Mouse (Mus musculus) lung, postnatal 10 days (tissue): ENCODE measurements at regions not wholly inside any gene's neighbourhood (a gene's known extent, or its start where the extent isn't known, plus 50 kb on each side); places are given as distances from the start of the nearest gene placed in this dataset.

Source experiments
- DNase-seq: peaks from one replicate; pipeline ENCODE4 v3.0.0; 2021

DNA sequence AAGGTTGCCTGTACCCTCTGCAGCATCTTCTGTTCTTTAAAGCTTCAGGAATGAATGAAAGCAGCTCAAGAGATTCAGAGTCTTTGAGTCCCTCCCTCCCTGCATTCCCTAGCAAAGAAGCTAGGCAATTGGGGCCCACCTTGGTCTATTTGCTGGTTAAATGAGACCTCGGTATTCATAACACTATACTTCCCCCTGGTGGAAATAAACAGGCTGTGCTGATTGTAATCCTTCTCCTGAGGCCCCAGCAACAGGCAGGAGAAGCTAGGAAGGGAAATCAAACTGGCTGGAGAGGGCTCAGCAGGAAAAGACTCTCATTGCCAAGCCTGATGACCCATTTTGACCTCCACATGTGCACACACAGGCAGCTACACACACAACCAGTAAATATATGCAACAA is 137.1 kb downstream of the Sh3bp4 start:
- DNase-seq: peak; percentile 48

DNA sequence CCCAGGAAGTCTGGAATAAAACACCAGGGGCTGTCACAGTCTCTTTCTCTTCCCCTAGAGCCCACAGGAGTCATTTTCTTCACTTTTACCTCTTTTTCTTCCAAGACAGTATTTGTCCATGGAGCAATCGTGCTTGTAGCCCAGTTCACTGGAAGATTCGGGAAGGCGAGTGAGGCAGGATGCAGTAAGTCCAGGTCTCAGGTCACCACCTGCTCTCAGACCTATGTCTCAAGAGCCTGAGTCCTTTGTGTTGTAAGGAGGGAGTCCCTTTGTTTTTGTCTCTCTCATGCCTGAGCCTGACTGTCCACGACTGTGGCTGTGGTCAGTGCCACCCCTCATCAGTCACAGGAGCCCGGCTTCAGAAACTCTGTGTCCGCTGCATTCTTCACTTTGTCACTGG is 140.9 kb downstream of the Sh3bp4 start:
- no peak for DNase-seq

DNA sequence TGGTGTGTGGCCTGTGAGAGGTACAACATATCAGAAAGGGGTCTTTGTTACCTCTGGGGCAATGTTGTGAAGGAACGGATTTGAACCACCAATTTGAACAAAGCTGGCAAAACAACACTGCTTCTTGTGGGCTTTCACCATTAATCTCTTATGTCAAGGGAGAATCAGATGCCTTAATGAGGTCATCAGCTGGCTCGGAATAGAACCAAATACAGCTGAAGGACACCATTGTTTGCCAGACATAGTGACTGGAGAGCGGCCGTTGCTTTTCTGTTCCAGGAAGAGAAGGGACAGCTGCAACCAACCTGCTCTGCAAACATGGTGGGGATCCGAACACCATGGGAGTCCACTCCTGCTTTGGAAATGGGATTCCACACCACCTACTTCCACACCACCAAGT is 158.2 kb downstream of the Sh3bp4 start:
- DNase-seq: no peak

DNA sequence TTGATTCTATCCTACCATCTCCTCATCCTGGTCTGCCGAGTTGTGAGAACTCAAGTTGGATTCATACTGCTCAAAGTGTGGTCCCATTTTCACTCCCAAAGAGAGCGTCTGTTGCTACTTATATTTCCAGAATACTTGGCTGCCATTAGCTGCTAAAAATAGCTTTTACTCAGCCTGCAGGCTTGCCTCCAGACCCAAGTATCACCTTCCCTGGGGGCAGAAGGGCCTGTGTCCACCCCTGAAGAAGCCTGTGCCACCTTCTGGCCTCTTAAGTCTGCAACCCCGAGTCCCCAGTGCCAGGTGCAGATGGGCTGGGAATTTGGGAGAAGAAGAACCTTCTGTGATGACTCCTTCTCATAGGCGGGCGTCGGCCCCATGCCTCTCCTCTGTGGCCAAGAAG is 161.5 kb downstream of the Sh3bp4 start:
- no peak for DNase-seq

DNA sequence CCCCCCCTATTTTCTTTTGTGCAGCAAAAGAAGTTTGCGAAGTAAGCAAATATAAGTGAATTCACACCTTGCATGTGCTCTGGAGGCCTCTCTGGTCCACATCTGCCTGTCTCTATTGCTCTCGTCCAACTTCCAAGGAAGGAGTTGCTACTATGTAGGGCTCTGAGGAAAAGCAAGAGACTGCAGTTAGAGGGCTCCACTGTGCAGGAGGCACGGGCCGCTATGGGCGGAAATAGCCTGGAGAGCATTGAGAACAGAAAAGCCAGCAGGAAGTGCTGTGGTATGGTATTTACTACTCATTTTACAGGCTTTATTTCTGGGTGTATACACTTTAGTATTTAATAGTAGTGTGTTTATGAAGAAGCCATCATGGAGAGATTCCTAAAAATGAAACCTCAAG is 162.2 kb downstream of the Sh3bp4 start:
- no peak for DNase-seq

DNA sequence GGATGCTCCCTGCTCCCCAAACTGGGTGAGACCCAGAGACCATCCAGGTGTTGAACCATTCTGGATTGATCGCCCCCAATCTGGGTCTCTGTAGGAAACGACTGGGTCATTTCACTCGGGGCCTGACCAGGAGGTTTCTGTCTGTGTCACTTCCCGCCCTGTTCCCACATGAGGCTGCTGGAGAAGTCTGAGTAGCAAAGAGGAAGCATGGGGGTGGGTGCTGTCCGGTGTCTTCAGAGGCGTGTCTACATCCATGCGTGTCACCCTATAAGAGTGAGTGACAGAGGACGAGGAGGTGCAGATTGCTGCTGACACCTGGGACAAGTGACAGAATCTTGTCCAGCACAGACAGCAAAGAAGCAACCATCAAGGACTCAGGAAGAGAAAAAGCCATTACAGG is 164.7 kb downstream of the Sh3bp4 start:
- DNase-seq: peak; percentile 70

DNA sequence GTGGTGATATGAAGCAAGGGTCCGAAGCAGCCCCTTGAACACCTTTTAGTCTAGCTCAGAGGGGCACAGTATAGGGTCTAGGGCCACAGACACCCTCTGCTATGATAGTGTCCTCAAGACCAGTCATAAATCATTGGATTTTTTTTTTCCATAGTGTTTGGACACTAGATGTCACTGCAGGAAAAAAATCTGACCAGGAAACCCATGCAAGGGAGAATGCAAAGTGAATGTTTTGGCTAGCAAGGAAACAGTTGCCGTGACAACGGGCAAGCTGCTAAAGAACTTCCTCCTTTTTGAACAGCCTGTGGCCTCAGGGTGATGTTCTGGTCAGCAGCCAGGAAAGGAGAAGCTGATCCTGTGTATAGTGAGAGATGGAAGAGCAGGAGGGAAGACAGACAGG is 165.1 kb downstream of the Sh3bp4 start:
- peak; percentile 89 for DNase-seq

DNA sequence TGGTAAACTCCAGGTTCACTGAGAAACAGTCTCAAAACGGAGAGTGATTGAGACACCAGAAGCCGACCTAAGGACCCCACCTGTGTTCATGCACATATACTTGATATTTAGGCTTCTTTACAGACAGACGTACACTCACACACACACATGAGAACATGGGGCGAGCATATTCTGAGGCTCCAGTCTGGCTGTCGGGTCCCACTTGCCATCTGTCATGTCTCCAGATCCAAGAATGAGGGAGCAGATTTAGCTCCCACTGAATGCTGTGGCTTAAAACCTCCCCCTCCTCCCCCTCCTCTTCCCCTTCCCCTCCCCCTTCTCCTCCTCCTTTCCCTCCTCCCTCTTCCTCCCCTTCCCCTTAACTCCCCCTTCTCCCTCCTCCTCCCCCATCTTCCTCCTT is 167.5 kb downstream of the Sh3bp4 start:
- DNase-seq: no peak

DNA sequence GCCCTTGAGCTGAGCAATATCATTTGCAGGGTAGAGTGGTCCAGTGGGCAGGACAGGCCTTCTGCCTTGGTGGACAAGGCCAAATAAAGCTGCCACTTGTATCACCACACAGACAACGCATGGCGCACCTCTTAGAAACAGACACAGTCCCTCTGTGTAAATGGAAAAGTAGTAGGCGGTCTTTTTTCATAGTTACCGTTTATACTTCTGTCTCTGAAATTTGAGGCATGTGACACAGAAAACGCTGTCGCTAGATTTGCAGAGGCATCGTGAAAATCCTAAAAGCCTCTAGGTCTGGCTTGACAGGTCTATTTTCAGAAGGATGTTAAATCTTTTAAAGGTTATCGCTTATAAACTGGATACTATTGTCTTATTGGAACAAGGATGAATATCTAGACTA is 174.4 kb downstream of the Sh3bp4 start:
- DNase-seq: no peak

DNA sequence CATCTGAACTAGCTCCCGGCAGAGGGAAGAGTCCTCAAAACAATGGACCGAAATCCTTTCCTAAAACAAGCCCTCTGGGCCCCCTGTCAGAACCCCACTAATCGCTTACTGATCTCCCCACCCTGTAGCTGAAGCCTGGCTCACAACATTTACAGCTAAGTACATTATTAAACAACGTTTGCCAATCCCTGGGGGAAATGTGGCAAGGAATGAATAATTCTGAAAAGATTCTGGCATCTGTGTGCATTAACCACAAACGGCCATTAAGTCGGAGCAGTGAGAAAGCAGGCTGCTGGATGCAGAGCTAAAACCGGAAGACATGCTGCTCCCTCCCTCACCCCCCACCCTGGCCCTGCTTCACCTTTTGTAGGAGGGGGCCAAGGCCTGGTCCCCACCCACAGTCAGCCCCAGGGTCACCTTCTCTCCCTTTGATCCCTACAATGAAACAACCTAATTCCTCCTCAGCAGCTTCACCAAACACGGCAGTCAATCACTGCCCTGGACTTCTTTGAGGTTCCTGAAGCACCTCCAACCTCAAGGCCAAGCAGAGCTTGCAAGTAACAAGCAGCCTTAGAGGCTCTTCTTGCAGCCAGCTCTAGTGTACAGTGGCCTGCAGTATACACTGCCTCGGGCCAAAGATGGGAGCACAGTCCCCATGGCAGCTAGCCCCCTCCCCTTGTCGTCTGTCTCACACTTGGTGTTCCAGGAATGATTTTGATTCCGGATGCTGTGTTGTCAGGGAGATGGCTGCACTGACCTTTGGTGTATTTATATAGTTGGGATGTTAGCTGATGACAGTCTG is 175.2 kb downstream of the Sh3bp4 start:
- DNase-seq: peak; percentile 46

DNA sequence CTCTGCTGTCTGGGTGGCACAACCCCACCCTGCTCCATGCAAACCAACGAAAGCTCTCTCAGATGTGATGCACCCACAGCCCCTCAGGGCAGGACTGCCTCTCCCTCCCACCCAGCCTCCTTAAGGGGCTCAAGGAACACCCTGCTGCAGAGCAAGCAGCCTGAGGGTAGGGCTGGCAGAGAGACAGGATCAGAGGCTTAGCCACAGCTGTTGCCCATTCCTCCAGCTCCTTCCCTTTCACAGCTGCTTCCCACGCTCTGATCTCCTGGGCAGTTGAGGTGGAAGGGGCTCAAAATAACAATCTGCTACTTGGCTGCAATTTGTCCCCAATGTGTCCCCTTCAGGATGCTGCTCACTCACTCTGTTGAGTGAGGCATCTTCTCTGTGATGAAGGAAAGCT is 181.5 kb downstream of the Sh3bp4 start:
- DNase-seq: peak; percentile 17

DNA sequence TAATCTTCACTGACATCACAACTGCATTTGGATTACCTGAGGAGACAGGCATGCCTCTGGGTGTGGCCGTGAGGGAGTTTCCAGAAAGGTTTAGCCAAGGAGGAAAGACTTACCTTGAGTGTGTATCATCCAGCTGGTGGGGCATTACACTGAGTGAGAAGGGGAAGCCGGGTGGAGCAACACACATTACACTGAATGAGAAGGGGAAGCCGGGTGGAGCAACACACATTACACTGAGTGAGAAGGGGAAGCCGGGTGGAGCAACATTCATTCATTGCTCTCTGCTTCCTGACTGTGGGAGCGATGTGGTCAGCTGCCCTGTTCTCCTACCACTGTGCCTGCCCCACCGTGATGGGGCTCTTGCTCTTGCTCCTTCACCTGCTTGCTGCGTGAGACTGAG is 182.3 kb downstream of the Sh3bp4 start:
- no peak for DNase-seq

DNA sequence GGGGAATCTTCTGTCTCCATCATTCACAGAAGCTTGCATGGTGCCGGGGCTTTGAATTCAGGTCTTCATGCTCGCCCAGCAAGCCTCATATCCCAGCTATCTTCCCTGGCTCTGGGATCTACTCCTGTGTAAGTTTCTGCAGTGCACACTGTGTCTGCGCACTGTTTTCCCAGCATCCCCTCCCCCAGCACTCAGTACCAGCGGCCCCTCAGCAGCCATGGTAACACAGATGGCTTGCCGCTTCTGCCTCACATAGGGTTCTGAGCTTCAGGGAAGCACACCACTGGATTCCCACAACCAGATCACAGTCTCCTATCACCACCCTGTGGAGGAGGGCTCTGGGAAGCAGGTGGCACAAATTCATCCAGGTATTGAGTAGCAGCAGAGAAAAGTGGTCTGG is 187.7 kb downstream of the Sh3bp4 start:
- DNase-seq: no peak

DNA sequence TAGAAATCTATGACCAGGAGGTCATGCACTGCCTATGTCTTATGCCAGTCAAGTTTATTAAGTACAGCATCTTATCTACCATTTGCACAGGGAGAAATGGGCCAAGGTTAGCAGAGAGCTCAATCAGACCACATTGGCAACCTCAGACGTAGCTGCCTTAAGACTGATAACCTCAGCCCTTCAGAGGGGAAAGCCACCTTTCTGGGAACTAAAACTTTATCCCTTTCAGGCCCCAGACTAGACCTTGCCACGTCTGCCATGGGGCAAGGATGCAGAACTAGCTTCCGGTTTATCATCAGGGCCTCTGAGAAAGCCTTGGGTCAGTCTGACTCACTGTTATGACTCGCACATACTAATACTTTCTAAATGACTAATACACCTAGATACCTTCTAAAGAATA is 188.8 kb upstream of the Agap1 start:
- no peak for DNase-seq

DNA sequence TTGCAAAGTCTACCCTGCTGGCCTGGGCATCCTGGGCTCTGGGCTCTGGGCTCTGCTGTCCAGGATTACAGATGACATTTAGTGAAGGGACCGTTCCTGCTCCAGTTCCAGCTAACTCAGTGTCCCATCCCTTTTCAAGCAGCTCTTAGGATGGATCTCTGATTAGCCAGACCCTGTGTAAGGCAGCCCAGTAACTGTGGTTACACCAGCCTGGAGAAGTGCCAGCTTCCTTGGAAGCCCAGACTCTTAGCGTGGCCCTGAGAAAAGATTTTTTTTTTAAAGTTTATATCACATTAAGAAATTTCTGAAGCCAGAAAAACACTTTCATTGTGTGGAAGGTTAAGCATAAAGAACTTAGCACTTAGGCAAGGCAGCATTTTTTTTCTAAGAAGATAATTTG is 185.8 kb upstream of the Agap1 start:
- peak; percentile 34 for DNase-seq

DNA sequence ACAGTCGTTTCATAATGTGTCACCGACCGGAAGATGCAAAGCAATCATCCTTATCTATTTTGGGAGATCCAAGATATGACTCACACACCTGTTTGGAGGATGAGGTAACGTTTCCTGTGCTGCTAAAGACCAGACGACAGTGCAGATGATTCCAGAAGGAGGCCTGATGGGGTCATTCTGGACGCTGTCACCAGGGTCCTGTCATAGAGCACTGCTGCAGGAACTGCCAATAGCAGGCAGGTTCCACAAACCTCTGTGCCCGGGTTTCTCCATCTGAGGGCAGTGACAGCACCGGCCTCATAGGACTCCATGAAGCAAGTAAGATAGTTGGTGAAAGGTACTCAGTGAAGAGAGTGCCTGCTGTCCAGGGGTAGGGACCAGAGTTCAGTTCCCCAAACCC is 182.9 kb upstream of the Agap1 start:
- no peak for DNase-seq

DNA sequence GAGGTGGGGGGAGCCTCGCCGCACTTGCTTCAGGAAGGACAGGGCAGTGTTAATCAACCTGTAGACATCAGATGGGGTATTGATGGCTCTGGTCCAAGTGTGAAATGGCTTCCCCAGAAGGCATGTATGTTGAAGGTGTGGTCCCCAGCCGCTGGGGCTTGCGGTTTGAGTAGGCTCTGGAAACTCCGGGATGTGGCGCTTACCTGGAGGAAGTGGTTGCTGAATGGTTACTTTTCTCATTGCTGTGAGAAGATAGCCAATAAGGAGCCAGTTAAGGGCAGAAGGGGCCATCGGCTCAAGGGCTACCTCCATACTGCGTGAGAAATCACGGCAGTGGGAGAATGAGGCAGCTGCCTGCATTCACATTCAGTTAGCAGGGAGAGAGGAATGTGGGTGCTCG is 181.6 kb upstream of the Agap1 start:
- no peak for DNase-seq

DNA sequence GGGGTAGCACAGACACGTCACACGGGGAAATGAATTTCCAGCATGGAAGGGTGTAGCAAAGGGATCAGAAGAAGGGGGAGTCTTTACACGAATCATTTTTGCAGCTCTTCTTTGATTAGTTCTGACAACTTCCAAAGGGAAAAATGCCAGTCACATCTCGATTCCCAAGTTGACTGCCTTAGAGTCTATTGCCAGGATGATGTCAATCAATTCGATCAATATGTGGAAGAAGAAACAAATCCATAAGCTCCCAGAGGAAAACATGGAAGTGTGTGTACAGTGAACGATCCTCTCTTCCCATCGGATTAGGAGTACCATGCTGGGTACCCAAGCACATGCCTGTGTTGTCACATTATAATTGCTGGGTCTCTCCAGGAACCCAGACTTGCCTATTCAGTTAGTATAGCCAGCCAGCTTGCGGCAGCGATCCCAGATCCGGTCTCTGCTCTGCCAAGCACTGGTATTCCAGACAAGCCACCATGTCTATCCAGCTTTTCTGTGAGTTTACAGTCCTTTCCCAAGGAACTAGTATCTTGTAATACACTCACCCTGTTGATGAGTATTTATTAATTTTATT is 180.7 kb upstream of the Agap1 start:
- DNase-seq: no peak

DNA sequence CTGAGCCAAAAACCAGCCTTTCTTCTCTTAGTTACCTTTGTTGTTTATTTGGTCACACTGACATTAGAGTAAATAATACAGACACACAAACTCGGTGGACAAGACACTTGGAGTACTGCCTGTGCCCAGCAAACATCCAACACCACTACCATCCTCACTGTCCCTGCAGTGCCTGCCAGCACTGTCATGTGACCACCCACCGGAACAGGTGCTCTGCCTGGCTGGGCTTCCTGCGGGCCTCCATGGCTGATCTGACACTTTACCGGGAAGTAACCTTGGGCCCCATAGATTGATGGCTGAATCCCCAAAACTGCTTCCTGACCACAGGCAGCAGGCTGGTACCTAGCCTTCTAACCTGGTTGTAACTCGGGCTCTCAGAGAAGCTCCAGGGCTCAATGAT is 175.2 kb upstream of the Agap1 start:
- no peak for DNase-seq

DNA sequence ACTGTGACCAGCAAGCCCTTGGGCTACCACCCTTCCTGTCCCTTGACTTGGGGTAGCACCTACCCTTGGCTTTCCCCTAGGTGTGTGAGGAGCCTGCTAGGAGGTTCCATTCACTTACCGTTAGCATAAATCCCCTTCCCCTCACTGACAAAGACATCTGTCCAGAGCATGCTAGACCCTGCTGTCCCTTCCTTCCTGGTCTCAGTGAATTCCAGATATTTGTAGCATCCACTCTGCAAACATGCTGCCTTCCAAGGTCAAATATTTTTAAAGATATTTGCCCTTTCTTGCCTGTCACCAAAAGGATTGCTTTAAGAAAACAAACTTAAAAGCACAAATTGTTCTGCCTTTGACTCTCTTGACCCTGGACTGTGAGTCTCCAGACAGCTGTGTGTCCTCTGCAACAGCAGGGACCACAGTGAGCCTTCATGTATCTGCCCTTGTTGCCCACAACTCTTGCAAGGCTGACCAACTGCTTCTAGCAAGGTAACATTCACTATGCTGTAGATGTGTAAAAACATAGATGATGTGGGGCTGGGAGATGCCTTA is 173.4 kb upstream of the Agap1 start:
- peak; percentile 64 for DNase-seq

DNA sequence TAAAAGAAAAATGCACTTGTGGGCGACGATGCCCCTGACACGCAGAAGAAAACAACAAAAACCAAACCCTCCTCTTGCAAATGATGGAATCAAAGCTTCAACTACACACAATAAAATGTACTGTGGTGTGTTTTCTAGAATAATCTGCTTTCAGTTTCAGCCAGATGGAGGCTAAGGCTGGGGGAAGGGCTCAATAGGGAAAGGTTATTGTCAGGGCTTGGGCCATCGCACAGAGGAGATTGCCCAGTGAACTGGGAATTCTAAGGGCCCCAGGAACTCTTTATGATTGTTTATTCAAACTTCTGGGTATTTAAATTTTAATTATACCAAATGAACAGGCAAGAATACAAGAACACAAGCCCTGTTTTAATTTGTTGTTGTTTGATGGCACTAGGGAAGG is 169.6 kb upstream of the Agap1 start:
- no peak for DNase-seq

DNA sequence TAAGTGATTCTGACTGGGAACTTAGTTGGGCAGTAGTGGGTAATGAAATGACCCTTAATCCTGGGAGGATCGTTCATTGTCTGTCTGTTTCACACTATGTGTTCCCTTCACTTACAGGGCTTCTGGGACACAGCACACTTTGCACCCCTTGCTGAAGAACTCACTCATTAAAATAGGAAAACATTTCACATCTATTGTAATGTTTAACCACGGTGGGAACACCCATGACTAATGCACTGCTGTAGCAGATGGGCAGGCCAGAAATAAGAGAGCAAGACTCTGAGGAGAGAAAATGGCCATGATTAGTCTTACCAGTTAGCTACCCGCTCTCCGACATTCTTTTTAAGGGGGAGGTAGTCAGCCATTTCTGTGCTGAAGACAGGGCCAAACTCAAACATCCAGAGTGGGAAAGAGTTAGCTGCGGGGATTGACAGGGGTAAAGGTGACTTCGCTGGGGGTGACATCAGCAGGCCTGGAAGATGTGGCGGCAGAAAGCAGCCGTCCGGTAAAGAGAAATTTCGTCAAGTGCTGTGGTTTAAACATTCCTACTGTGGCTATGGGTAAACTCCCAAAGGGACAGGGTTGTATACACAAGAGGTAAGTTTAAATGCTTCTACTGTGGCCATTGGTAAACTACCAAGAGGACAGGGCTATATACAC is 167.3 kb upstream of the Agap1 start:
- no peak for DNase-seq

DNA sequence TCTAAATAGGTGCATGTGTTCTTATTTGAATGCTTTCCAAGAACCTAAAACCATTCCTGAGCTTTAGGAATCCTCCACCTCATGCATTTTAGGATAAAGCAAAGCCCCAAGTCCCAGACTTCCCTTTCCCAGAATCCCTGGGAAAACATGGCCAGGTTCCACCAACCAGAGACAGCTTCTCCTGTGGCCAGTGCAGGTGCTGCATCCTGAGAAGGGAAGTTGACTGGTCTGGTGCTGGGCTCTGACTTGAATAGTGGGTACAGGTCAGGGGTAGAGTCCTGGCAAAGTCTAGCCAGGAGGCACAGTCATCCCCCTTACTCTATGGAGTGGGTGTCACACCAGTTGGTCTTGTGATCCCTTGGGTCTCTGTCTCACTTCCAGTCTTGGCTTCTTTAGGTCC is 166.6 kb upstream of the Agap1 start:
- no peak for DNase-seq

DNA sequence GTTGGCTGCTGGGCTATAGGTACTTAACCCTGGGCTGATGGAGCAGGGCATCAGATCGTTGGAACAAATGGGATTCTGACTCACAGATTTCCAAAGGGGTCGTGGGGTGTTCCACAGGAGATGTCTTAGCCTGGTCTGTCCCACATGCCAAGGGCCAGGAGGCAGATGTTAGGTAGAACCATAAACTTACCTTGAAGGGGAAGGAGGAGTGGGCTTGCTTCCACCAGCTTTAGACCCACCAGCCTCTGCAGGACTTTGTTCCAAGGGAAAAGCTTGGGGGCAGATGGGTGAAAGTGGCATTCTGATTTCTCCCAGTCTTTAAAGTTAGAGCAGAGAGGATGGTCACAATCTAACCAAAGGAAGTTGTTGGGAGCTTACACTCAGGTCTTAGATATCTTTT is 165.7 kb upstream of the Agap1 start:
- no peak for DNase-seq
